Comparison of ENCODE assay signal across 15 mouse cellular contexts in genomic region chr16:44529691-44530090, GRCm38 (mm10). TPM values are rescaled to one million over a fixed set of nuclear protein-coding genes. Genes with fewer than 3 reads are reported as not detected.
DNase-seq lines count a peak whose midpoint lies in the region; ATAC-seq lines count a peak whose summit lies in the region.
"Had no signal": no experiment of that assay in that cellular context is flagged by ENCODE, and none has a peak within 500 bp of the region (broad histone marks: within the 10 kb centered on the region; RNA-seq: fewer than 3 reads in every experiment).

No protein-coding gene starts in this region.

- H3K4me2 ChIP-seq in kidney, embryonic 16.5 days (replicated peaks; ENCODE audit: low read depth, low read length), result peak overlapping the region; percentile 12; the same call in 1 of the 2 replicates
- no peak overlapping the region; the same call in 1 of the 2 replicates for H3K4me2 ChIP-seq in forebrain, embryonic 16.5 days (ENCODE audit: low read length)
- peak overlapping the region; percentile 45 for H3K4me2 ChIP-seq in midbrain, embryonic 11.5 days
- H3K4me2 ChIP-seq: liver, embryonic 15.5 days had no signal

- no peaks in the 10 kb centered on the region for H3K9me3 ChIP-seq in kidney, embryonic 16.5 days (ENCODE audit: low read length)
- H3K9me3 ChIP-seq in forebrain, embryonic 16.5 days (ENCODE audit: control insufficient read depth, low read length), result no peaks in the 10 kb centered on the region
- H3K9me3 ChIP-seq in midbrain, embryonic 11.5 days (ENCODE audit: control insufficient read depth, low read length), result no peaks in the 10 kb centered on the region; the same call in 1 of the 2 replicates
- no peaks in the 10 kb centered on the region for H3K9me3 ChIP-seq in heart, embryonic 10.5 days
- H3K9me3 ChIP-seq: liver, embryonic 15.5 days had no signal

- 49% methylated on average over 8 of the region's 8 CpGs for WGBS in kidney, embryonic 16.5 days
- 6% methylated on average over 8 of the region's 8 CpGs for WGBS in forebrain, embryonic 16.5 days
- WGBS in midbrain, embryonic 11.5 days, result 8% methylated on average over 8 of the region's 8 CpGs
- WGBS in heart, embryonic 10.5 days, result 45% methylated on average over 8 of the region's 8 CpGs

- H3K9ac ChIP-seq in kidney, embryonic 16.5 days (replicated peaks; ENCODE audit: low read length), result no peak overlapping the region
- H3K9ac ChIP-seq in forebrain, embryonic 16.5 days (replicated peaks; ENCODE audit: low read depth, low read length), result peak overlapping the region; percentile 14
- H3K9ac ChIP-seq in midbrain, embryonic 11.5 days (ENCODE audit: low read length), result peak overlapping the region; percentile 40; the same call in 1 of the 2 replicates
- H3K9ac ChIP-seq: liver, embryonic 15.5 days had no signal

- ATAC-seq in kidney, embryonic 16.5 days (ENCODE audit: low FRiP score, low TSS enrichment), result no peak
- no peak for ATAC-seq in forebrain, embryonic 16.5 days
- ATAC-seq in midbrain, embryonic 11.5 days (ENCODE audit: low FRiP score), result peak; percentile 0; the same call in 1 of the 2 replicates

- H3K27me3 ChIP-seq in kidney, embryonic 16.5 days (ENCODE audit: insufficient read depth, low read length), result no peaks in the 10 kb centered on the region
- no peaks in the 10 kb centered on the region for H3K27me3 ChIP-seq in forebrain, embryonic 16.5 days (replicated peaks; ENCODE audit: control insufficient read depth, insufficient read depth, low read length)
- H3K27me3 ChIP-seq in midbrain, embryonic 11.5 days (ENCODE audit: control insufficient read depth, insufficient read depth, low read length), result no peaks in the 10 kb centered on the region
- no peaks in the 10 kb centered on the region for H3K27me3 ChIP-seq in heart, embryonic 10.5 days (ENCODE audit: insufficient read depth, poor library complexity, severe bottlenecking)

- DNase-seq in kidney, postnatal 10 days, result no peak
- no peak for DNase-seq in midbrain, embryonic 11.5 days (ENCODE audit: low spot score, missing footprints)
- DNase-seq in retina, embryonic 14.5 days (ENCODE audit: low spot score), result peak; percentile 43
- no peak for DNase-seq in lung, adult 18-20 months
- no peak for DNase-seq in heart, embryonic 10.5 days (ENCODE audit: low spot score)
- DNase-seq in adrenal gland, postnatal 4 days (ENCODE audit: low spot score in 2 of 2), result no peak
- DNase-seq: adrenal gland, postnatal 25 days; heart, postnatal 14 days; kidney, adult 8-10 months; left cerebral cortex, postnatal 4 days; lung, postnatal 36 days had no signal

- H3K4me1 ChIP-seq in kidney, embryonic 16.5 days (ENCODE audit: insufficient read depth, low read length), result peaks cover 75% of the 10 kb centered on the region
- peaks cover 78% of the 10 kb centered on the region for H3K4me1 ChIP-seq in forebrain, embryonic 16.5 days (replicated peaks; ENCODE audit: control insufficient read depth, insufficient read depth, low read length)
- peaks cover 60% of the 10 kb centered on the region for H3K4me1 ChIP-seq in midbrain, embryonic 11.5 days (ENCODE audit: control insufficient read depth, insufficient read depth, low read length)
- peaks cover 55% of the 10 kb centered on the region for H3K4me1 ChIP-seq in heart, embryonic 10.5 days
- H3K4me1 ChIP-seq: liver, embryonic 15.5 days had no signal

- 0 out of 2 replicates have a peak overlapping the region, but pooled peaks have one; percentile 29 for H3K27ac ChIP-seq in kidney, embryonic 16.5 days (ENCODE audit: low read length)
- H3K27ac ChIP-seq in forebrain, embryonic 16.5 days (ENCODE audit: low read length), result peak overlapping the region; percentile 91
- peak overlapping the region; percentile 94 for H3K27ac ChIP-seq in midbrain, embryonic 11.5 days (ENCODE audit: low read depth, low read length)
- H3K27ac ChIP-seq in heart, embryonic 10.5 days, result no peak overlapping the region
- H3K27ac ChIP-seq: liver, embryonic 15.5 days had no signal

- H3K36me3 ChIP-seq in kidney, embryonic 16.5 days (ENCODE audit: insufficient read depth, low read length), result peaks cover 7% of the 10 kb centered on the region; the same call in 1 of the 2 replicates
- no peaks in the 10 kb centered on the region for H3K36me3 ChIP-seq in forebrain, embryonic 16.5 days (ENCODE audit: control insufficient read depth, insufficient read depth)
- peaks cover 12% of the 10 kb centered on the region for H3K36me3 ChIP-seq in midbrain, embryonic 11.5 days (ENCODE audit: control insufficient read depth, insufficient read depth, low read length)
- no peaks in the 10 kb centered on the region for H3K36me3 ChIP-seq in heart, embryonic 10.5 days
- H3K36me3 ChIP-seq: liver, embryonic 15.5 days had no signal

- no peak overlapping the region for H3K4me3 ChIP-seq in kidney, embryonic 16.5 days (ENCODE audit: low read length)
- H3K4me3 ChIP-seq in forebrain, embryonic 16.5 days (replicated peaks; ENCODE audit: low read length), result no peak overlapping the region
- no peak overlapping the region for H3K4me3 ChIP-seq in midbrain, embryonic 11.5 days (ENCODE audit: low read depth, low read length)
- H3K4me3 ChIP-seq in heart, embryonic 10.5 days, result no peak overlapping the region
- H3K4me3 ChIP-seq: liver, embryonic 15.5 days; myocyte had no signal

RNA-seq across cellular contexts. Expression of gene Boc, which starts 29.0 kb away (rescaled TPM):
- 23.2 and 24.0 TPM in 2 replicates for polyA plus RNA-seq in kidney, embryonic 16.5 days (2015; fragmentation: Nextera tagmentation; extraction: Ambion mirVana)
- polyA plus RNA-seq in forebrain, embryonic 16.5 days (2015; fragmentation: Nextera tagmentation; extraction: Ambion mirVana), result 15.2 and 17.6 TPM in 2 replicates
- 37.8 and 44.7 TPM in 2 replicates for polyA plus RNA-seq in midbrain, embryonic 11.5 days (2014; fragmentation: Nextera tagmentation; extraction: Ambion mirVana)
- 5.4 and 8.7 TPM in 2 replicates for polyA plus RNA-seq in heart, embryonic 10.5 days (2016; fragmentation: Nextera tagmentation; extraction: Ambion mirVana)
- total RNA-seq in adrenal gland, postnatal 4 days (2021), result 10 to 100 TPM; 42.4 to 49.7 TPM
